Mouse (Mus musculus) heart, adult 2 months (tissue): ENCODE data around the gene Gm20916. TPM values are rescaled to one million over a fixed set of nuclear protein-coding genes. Genes with fewer than 3 reads are reported as not detected.
"Not testable (repeated sequence)": the region's sequence is repeated elsewhere in the genome, so short reads cannot be mapped to it uniquely, and the experiment has no call there.

ENCODE experiments used
- DNase-seq, 2 experiments: peaks; one replicate each; pipeline ENCODE4 v3.0.0; 2021
- H3K27ac ChIP-seq: fragments of 200-600 bp; 2 replicates; pipeline ENCODE4 v1.8.1; 2022
- H3K27me3 ChIP-seq: fragments of 200-500 bp; 2 replicates; pipeline ENCODE4 v1.6.1; 2012; ENCODE audit warnings: mild to moderate bottlenecking, low read length, inconsistent platforms, mixed read lengths; ENCODE audit not compliant: control insufficient read depth, insufficient read depth
- H3K36me3 ChIP-seq: fragments of 200-500 bp; 2 replicates; pipeline ENCODE4 v1.6.1; 2012; ENCODE audit warnings: low read length, inconsistent platforms; ENCODE audit not compliant: control insufficient read depth, insufficient read depth
- H3K4me1 ChIP-seq: fragments of 200-500 bp; 2 replicates; pipeline ENCODE4 v1.6.1; 2011; ENCODE audit warnings: low read length; ENCODE audit not compliant: control insufficient read depth, insufficient read depth
- H3K4me3 ChIP-seq: fragments of 200-600 bp; 2 replicates; pipeline ENCODE4 v1.8.1; 2022
- H3K79me2 ChIP-seq: fragments of 200-500 bp; replicated peaks from 2 replicates; pipeline ENCODE4 v1.6.1; 2012; ENCODE audit warnings: mild to moderate bottlenecking, inconsistent platforms, low read length, moderate library complexity, mixed read lengths; ENCODE audit not compliant: control insufficient read depth, insufficient read depth
- H3K9ac ChIP-seq: fragments of 200-500 bp; 2 replicates; pipeline ENCODE4 v1.6.1; 2012; ENCODE audit warnings: low read depth, mild to moderate bottlenecking, control low read depth, inconsistent platforms, low read length, mixed read lengths
- WGBS: fragments of 180-500 bp; shearing (Covaris S2); methylation state at CpG from one replicate; pipeline ENCODE4 v1.1.7; 2018; 5-methylcytosine and 5-hydroxymethylcytosine counted together
- intact Hi-C: fragments of 180-260 bp; cut with DNase I; formaldehyde crosslinking; loops from one replicate; pipeline ENCODE4 v1.15.1; 2025
- long read RNA-seq: library from polyadenylated mRNA; stranded (forward); transcript quantifications from one replicate; pipeline ENCODE4 v2.0.0, GENCODE M21; 2021
- polyA plus RNA-seq: library from polyadenylated mRNA; depleted of rRNA; stranded (reverse); fragments of >200 nt; gene quantifications from 2 replicates; pipeline ENCODE4 v1.2.3, GENCODE M21; 2012; rRNA removed
- total RNA-seq, 2 experiments: library from RNA; stranded (reverse); gene quantifications; 2 replicates each; pipeline ENCODE4 v1.2.3; 2021

Gm20916 gene
- total RNA-seq, result not detected
- polyA plus RNA-seq, result not detected in 2 replicates
- long read RNA-seq, result 0 reads

DNA sequence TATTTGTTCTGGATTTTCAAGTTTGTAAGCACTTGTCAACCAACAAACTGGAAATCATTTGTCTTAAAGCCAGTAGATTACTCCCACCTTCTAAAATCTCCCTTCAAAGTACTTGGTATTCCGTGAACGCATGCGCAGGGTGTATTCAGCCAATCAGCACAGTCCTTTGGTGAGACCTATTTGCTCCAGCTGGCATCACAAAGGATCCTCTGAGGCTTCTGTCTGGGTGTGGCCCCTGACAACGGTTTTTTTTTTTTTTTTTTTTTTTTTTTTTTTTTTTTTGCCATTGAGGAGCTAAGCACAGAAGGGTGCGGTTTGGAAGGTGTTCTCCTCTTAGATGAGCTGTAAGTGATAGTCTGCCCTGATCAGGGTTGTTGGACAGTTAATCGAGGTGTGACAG, at the start of gene Gm20916:
Gm20916 (plus strand) TSS at position 301 of the 400 bp plus-strand sequence.
- H3K4me3 ChIP-seq, DNase-seq, intact Hi-C loops, H3K79me2 ChIP-seq, H3K27me3 ChIP-seq, H3K36me3 ChIP-seq, H3K27ac ChIP-seq, H3K9ac ChIP-seq, H3K4me1 ChIP-seq: not testable (repeated sequence)
- WGBS, result no CpG with 5 or more reads among the region's 6 CpGs

Other genes with a start within 250 kb of the Gm20916 start
- not detected for gene Gm20917, start 168.4 kb upstream of the Gm20916 start, total RNA-seq
- not detected in 2 replicates for gene Gm20917, start 168.4 kb upstream of the Gm20916 start, polyA plus RNA-seq